Mouse (Mus musculus) adrenal gland, postnatal 14 days (tissue): ENCODE measurements around the gene Gpr62. TPM values are rescaled to one million over a fixed set of nuclear protein-coding genes. Genes with fewer than 3 reads are reported as not detected.
"Not testable (repeated sequence)": the region's sequence is repeated elsewhere in the genome, so short reads cannot be mapped to it uniquely, and the experiment has no call there.

Experiments
- DNase-seq: peaks from one replicate; pipeline ENCODE4 v3.0.0; 2021; ENCODE audit warnings: mixed read lengths
- long read RNA-seq, 2 experiments: library from polyadenylated mRNA; stranded (forward); transcript quantifications; one replicate each; pipeline ENCODE4 v2.0.0; 2021
- total RNA-seq: library from RNA; stranded (reverse); gene quantifications from 2 replicates; pipeline ENCODE4 v1.2.3, GENCODE M21; 2021

The Gpr62 gene
- 0.23 TPM in 1 of 2 replicates, not detected in the other for total RNA-seq
- long read RNA-seq, experiment 1 = 0 reads
- long read RNA-seq, experiment 2 = 0 reads

DNA sequence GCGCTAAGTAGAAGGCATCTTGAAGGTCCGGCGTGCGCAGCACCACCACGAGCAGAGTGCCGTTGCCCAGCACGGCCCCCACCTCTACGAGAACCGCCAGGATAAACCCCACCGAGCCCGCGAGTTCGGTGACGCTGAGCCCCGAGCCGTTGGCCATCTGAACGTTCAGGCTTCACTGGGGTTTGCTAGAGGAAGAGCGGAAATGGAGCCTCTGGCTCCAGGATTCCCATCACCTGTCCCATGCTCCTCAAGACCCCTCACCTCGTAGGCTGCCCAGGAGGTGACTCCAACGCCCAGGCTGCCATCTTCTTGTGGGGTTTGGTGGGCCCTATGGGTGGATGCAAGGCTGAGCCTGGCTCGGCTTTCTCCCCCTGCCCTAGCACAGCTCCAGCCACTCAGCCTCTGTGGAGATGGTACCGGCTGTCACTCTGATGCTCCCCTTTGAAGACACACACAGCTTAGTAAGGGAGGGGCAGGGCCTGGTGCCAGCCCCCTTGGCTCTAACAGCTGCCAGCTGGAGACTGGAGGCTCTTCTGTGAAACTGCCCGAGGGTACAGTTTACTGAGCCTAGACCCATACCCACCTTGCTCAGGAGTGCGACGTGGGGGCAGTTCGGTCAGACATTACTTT is at the start of gene Gpr62:
Gene Gpr62, minus strand, starts transcription at position 368 of the 630 bp plus-strand sequence.
- DNase-seq = peak; percentile 45

DNA sequence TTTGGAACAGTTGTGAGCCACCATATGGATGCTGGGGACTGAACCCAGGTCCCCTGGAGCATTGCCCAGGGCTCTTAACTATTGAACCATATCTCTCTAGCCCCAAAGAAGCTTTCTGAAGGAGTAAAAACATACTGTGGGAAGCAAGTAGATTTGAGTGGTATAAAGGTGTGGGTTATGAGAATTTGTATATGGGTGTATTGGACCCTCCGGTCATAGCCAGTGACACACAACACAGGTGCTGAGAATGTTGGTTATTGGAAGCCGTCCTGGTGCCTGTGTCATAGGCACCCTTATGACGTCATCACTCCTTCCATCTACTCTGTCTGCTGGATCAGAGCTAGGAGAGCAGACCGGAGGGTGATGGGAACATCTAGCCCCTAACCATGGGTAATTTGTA is 48.5 kb upstream of the Gpr62 start, which contains the start of gene Iqcf5:
Gene Iqcf5, plus strand, starts transcription at position 301 of the 400 bp plus-strand sequence.
- no peak for DNase-seq

DNA sequence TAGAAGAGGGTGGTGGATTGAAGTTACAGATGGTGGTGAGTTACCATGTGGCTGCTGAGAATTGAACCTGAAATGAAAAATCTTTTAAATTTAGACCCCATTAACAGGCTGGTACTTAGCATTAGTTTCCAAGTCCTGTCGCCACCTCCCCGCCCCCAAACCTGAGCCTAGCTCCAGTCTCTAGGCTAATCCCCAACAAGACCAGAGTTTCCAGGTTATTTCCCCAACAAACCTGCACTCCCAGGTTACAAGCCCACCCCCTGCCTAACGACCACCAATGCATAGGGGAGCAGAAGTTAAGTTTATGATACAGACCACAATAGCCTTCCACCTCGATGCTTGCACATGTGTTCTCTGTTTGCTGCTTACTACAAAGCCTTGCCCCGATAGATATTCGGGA is 47.8 kb upstream of the Gpr62 start:
- DNase-seq = no peak

DNA sequence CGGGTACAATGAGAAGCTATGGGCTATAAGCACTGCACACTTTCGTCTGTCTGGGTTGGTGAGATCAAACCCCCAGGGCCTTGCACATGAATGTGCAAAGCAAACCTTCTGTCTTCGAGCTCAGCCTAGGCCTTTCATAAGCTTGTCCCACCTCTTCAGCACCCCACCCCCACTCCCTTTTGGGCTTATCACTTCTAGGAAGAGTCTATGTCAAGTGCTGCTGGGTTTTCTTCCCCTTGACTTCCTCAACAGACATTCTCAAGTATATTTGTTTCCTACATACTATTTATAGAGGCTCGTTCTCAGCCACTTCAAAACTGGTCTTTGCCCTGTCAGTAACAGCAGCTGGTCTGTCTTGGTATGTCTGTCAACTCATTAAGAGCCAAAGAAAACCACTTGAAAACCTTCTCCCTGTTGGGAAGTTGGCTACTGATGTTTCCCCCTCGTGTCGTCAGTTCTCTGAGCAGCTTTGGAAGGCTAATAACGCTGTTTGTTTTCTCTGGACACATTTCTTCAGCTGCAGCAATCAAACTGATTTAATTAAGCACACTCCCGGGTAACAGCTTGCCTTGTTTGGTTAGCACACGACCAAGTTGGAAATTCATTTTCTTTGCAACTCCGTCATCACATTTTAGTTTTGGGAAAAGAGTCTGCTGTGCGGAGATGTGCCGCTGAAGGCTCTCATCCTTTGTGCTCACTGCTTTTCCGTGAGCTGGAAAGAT is 47.2 kb upstream of the Gpr62 start:
- no peak for DNase-seq

DNA sequence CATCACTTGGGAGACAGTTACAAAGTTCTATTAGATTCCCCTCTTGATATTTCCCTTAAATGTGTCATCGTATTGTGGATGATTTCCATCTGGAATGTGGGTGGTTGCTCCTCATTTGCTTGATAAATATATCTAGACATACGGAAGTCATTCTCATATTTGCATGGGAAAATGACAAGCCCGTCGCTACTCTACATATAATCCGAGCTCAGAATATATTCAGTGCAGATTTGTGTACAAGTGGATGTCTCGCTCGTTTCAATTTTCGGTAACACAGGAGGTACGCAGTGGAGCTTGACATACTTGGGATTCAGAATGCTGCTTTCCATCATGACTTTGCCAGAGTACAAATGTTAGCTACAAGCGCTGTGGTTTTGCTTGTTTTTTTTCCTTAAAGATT is 43.6 kb upstream of the Gpr62 start:
- no peak for DNase-seq

DNA sequence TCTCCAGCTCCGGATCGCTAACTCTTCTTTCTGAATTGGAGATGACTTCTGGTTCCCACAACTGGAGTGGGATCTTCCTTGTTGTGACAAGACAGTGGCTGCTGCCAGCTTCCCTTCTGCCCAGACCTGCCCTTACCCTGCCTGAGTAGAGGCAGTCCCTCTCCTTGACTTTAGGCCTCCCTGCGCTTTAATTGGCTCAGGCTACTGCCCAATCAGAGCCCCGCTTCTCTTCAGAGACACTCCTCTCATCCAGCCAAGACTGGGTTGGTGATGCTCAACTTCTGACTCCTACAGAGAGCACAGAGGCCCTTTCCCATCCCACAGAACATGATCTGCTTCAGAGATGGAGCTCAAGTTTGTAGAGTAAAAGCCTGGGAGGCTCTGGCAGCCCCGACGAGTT is 38.5 kb upstream of the Gpr62 start:
- no peak for DNase-seq

DNA sequence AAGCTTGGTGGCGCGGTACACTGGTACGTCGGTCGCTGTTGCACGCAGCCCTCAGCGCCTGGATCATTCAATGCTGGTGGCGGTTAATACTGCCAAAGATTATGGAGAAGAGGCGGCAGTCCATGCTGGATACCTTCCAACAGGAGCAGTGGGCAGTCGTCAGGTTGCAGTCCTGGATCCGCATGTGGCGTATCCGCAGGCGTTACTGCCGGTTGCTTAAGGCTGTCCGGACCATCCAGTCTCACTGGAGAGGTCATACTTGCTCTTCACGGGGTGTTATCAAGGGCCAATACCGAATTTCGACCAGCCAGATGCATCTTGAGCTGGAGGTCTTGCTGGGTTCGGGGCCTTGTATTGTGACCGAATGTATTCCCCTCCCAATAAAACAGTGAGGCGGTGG is 36.1 kb upstream of the Gpr62 start:
- no peak for DNase-seq

DNA sequence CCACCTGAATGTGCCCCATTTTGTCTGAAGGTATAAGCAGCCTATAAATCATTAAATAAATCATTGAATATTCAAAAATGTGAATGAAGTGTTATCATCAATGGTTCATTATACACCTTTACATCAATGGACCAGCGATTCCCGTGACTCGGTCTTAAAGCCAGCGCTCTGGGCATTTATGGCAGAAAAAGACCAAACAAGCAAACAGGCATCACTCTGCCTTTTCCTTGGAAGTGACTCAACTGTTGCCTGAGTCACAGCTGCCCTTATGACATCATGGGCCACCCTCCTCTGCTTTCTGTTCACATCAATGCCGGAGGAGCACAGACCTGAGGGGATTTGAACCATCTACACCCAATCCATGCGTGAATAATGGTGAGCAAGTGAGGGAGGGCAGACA is 33.9 kb upstream of the Gpr62 start, which contains the start of gene Iqcf1:
Gene Iqcf1, plus strand, starts transcription at position 301 of the 400 bp plus-strand sequence.
- no peak for DNase-seq

DNA sequence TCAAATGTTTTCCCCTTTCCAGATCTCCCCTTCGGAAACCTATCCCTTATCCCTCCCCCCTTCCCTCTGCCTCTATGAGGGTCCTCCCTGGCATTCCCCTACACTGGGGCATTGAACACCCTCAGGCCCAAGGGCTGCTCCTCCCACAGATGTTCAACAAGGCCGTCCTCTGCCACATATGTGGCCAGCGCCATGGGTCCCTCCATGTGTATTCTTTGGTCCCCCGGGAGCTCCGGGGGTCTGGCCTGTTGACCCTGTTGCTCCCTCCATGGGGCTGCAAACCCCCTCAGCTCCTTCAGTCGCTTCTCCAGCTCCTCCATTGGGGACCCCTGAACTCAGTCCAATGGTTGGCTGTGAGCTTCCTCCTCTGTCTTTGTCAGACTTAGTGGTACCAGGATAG is 21.9 kb upstream of the Gpr62 start:
- DNase-seq = not testable (repeated sequence)

DNA sequence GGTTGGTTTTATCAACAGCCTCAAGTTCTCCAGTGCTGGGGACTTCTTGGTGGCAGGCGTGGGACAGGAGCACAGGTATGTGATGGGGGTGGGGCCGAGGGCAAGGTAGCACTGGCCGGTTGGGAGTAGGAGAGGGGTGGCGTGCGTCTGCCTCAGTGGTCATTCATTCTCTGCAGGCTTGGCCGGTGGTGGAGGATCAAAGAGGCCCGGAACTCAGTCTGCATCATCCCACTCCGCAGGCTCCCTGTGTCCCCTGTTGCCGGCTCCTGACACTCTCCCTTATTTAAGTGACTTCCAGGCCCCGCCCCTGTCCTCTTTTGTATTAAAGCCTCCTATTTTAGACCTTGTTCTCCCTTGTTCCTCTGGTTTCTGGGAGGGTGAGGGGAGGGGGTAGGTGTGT is 19.3 kb upstream of the Gpr62 start:
- no peak for DNase-seq

DNA sequence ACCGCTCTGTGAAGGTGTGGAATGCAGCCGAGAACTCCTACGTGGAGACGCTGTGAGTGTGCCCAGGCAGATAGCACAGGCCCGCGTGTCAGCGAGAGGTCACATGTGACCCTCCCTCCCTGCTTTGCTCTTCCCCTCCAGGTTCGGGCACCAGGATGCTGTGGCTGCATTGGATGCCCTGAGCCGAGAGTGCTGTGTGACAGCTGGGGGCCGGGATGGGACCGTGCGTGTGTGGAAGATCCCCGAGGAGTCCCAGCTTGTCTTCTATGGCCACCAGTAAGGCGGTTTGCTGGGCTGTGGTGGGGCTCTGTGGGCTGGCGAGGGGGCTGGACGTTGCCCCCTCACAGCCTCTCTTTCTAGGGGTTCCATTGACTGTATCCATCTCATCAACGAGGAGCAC is 17.9 kb upstream of the Gpr62 start:
- DNase-seq = no peak

DNA sequence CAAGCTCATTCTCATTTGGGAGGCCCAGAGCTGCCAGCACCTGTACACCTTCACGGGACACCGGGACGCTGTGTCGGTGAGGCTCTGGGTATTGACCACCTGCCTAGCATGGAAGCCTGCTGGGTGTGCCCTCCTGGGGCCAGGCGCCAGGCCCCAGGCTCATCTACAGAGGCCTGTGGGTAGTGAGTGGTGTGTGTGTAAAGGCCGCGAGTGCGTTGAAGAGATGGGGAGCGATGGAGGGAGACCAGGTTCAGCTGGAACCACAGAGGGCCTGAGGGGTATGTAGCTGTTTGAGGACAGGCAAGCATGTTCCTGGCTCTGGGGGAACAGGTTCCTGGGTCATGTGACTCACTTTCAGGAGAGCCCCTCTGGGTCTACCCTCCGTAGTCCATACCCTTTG is 17.4 kb upstream of the Gpr62 start:
- no peak for DNase-seq

DNA sequence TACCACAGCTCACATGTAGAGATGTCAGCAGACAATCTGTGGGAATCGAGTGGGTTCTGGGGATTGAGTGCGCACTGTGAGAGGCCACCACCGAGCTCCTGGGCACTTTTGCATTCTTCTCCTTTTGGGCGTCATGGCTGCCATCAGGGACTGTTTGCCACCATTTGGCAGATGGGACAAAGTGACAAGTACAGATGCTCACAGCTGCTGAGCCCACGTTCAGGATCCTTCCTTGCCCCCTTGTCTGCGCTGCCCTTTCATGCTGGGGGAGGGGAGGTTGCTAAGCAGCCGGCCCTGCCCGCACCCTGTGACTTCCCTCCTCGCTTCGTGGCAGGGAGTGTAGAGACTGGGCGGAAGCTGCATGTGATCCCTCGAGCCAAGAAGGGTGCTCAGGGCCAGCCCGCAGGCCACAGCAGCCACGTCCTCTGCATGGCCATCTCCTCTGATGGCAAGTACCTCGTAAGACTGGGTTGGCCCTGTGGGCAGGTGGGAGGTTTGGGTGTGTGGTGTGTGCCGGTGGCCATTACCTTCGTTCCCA is 16.9 kb upstream of the Gpr62 start:
- DNase-seq = no peak

DNA sequence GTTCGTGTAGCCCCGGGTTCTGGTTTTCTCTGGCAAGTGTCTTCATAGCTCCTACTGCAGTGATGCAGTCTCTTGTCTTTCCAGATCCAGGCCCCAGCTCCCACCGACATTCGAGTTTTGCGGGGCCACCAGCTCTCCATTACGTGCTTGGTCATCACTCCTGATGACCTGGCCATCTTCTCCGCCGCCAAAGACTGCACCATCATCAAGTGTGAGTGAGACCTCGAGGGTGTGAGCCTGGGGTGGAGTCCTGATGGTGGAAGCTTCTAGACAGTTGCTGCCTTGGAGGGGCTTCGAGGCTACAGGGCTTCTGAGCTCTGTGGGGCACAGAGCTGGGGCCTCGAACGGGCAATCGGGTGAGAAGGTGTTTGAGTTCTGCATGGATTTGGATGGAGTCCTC is 15.9 kb upstream of the Gpr62 start:
- DNase-seq = no peak

DNA sequence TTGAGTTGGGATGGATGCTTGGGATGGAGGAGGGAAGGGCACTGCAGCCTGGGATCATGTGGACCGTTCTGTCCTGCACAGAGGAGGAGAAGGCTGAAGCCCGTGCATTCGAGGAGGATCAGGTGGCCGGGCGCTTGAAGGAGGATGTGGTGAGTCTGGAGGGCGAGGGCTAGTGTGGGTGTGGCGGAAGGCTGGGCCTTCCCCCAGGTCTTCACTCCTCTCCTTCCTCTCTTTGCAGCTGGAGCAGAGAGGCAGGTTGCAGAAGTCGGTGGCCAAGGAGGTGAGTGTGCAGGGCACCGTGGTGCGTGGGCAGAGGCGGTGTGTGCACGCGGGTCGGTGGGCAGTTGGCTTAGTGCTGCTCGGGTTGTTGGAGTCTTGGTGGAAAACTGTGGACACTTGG is 15.3 kb upstream of the Gpr62 start:
- no peak for DNase-seq

DNA sequence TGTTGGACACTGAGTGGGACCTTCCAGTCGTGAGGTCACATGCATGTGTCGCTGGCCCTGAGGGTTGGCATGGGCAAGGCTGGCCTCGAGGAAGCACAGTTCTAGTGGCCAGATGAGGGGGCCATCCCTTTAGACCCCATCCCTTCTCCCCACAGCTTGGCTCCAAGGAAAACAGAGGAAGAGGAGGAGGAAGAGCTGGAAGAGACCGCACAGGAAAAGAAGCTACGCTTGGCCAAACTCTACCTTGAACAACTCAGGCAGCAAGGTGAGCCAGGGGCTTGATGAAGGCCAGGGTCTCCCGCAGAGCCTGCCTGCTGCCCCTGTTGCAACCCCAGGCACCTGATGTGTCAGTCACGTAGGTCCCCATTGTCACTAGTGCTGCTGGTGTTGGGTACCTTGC is 14.8 kb upstream of the Gpr62 start:
- DNase-seq = no peak

DNA sequence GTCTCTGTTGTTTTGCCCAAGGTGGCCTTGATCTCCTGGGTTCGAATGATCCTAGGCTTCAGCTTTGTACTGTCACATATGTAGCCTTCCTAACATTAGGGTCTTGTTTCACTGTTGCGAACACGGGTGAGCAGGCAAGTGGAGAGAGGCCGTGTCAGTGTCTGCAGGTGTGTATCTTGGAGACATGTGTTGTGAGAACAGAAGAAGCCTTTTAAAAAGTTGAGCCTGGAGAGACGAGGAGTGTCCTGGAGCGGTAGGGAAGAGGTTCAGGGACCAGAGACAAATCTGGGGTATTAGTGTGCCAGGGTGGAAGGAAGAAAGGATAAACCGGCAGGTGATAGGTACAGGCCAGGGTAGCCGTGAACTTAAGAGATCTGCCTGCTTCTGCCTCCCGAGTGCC is 12.4 kb upstream of the Gpr62 start:
- DNase-seq = no peak

DNA sequence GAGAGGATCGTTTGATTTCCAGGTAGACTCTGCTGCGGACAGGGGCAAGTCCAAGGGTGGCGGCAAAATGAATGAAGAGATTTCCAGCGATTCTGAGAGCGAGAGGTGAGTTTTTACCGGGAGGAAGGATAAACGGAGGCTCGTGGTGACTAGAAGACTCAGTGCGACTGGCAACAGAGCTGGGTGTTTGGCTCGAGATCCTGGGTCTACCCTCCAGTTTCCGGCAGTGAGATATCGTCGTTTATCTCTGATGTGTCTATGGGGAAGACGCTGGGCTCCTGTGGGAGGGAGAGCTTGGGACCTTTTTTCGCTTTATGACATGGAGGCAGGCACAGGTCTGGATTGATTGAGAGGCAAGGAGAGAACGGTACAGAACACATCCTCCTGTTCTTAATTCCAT is 11.9 kb upstream of the Gpr62 start:
- DNase-seq = no peak

DNA sequence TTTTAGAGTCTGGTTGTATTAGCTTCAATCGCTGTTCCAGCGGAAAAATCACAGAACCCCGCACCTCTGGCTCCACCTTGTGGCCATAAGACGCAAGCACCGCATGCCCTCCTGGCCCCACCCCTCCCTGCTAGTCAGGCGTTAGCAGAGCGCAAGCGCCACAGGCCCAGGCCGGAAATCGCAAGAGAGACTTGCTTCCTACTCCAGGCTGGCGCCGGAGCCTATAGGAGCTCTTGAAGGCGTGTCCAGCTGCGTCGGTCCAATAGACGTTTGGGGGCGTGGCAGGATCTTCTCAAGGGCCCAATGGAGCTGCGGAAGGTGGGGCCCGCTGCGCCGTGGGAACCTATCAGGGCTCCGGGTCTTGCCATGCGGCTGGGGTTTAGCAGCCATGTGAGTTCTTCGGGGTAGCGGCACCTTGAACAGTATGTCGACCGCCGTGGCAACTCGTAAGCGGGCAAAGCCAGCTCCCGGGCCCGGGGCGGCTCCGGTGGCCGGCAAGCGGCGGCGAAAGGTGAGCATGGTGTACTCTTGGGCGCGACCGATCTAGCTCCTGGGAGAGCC is 11.3 kb upstream of the Gpr62 start, which contains the start of gene Parp3:
Gene Parp3, minus strand, starts transcription at position 26 of the 561 bp plus-strand sequence.
- peak; percentile 99 for DNase-seq

DNA sequence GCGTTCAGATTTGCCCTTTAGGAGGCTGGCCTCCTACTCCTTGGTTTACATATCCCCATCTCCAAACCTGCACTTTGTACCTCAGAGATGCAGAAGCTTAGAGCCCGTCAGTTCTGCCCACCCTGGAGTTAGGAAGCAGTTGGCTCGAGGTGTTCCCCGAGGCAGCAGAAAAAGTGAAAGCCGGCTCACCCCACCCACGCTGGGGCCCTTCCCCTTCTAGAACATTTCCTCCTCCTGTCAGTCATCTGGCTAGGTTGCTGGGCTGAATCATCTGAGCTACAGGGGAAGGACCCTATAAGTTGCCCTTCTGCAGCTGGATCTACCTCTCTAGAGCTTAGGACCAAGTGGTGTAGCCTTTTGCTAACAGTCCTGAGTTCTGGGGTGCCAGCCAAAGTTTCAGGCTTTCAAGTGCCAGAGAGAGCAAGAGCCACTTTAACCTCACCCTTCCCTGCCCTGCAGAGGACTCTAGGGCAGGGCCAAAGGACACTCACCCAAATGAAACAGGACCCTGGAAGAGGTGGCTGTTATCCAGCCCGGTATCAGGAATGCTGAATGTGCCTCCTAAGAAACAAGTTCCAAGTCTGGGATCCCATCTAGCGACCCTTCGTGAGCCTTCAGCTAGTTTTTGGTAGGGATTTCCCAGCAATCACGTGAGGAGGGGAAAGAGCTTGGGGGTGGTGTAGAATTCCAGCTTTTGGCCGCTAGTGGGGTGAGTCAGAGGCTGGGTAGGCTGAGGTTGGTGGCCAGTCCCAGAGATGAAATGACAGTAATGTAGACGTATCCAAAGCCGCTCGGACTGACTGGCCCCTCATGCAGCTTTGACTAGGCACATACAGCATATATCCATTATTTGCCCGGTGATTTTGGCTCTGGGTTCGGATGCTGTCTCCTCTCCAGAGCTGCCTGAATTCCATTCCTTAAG is 10.5 kb upstream of the Gpr62 start:
- peak; percentile 82 for DNase-seq

DNA sequence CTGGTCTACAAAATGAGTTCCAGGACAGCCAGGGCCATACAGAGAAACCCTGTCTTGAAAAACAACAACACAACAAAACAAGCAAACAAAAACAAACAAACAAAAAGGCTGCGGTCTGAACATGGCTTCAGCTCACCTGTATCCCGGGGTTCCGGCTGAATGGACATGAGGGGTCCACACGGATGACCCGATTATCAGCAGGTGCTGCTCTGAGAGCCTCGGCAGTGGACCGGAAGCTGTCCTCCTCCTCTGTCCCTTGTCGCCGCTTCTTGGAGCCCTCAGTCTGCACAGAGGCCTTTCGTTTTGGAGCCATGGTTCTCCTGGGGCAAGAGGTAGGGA is 9.9 kb upstream of the Gpr62 start, which contains the start of gene Rrp9:
Gene Rrp9, plus strand, starts transcription at position 301 of the 339 bp plus-strand sequence.
- DNase-seq = no peak

DNA sequence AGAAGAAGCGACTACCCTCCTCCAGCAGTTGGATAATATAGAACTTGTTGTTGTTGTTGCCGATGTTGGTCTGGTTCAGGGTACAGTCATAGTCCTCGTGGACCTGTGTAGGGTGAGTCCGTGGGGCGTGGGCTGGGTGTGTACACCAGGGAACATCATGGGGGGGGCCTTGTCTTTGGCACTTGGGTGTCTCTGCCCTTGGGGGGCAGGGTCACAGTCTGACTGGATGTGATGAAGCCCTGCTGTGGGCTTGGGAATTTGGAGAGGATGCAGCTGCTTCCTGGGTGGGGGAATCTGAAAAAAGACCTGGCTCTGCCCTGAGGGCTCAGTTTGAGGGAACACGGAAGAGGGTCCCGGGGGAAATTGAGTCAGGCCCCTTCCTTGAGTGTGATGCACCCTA is 9.3 kb upstream of the Gpr62 start:
- DNase-seq = peak; percentile 49
